Mouse (Mus musculus): ENCODE data around the gene Mon1b.
A peak's percentile ranks its signal among the peaks of the same experiment; 100 is the strongest.

The Mon1b gene

DNA sequence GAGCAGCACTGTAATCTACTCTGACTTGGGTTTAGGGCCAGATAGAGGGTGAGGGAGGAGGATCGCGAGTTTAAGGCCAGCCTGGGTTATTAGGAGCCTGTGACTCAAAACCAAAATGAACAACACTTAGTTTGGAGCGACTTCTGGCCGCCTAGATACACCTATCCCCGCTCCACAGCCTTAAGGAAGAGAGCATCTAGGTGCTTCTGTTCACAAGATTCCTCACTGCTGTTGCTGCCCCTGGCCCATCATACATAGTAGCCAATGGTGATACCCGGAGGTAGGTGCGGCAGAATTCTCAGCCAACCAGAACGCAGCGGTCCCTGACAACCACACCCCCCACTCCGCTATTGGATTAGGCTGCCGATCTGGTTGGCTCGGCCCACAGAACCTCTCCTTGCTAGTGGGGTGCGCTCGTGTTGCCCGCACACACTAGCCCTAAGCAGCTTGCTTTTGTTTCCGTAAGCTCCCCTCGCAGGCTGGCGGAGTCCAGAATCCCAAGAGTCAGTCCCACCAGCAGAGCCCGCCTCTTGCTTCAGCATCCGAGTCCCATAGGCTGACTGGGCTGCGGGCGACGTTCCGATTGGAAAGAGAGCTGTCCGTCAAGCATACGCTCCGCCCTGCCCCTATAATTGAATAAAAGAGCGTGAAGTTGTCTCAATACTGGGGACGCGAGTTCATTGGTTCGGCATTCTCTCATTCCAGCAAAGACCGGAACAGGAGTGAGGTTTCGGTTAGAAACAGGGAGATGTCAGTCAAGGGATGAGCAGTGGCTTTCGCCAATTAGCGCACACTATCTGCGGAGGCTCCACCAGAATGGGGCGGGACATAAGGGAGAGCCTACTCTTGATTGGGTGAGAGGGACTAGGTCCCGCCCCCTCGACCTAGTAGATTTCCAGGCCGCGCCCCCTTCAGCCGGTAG lies at the start of gene Mon1b:
Gene Mon1b (plus strand): TSS at position 918 of the 922 bp plus-strand sequence.
- peak; percentile 95 for DNase-seq (ENCODE audit: low spot score)

DNA sequence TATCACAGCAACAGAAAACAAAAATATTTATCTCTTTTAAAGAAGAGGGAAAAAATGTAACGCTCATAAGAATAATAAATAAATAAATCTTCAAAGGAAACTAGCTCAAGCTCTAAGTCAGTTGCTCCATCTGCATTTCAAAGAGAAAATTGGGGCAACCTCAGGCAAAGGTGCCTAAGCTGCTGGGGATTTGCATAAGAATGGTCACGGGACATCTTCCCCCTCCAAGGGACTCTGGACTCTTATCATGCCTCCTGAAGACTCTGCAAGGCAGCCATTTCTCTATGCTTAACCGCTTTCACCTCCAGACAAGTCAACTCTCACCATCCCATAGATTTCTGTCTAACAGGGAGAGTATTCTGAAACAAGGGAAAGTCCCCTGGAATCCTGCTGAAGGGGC lies 37.0 kb upstream of the Mon1b start:
- DNase-seq (ENCODE audit: low spot score), result no peak

DNA sequence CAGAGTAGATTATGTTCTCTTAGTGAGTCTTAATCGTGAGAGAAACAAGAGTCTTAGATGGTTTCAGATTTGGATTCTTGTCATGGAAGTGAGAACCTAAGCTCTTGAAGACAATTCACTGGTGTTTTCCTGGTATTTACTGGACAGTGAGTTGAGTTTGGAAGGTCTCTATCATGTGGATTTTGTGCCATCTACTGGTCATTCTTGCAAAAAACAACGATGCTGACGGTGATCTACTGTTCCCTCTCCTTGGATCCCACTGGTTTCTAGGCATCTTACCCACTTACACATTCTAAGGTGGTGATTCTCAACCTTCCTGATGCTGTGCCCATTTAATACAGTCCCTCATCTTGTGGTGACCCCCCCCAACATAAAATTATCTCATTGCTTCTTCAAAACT lies 2.8 kb upstream of the Mon1b start:
- DNase-seq (ENCODE audit: low spot score), result no peak

DNA sequence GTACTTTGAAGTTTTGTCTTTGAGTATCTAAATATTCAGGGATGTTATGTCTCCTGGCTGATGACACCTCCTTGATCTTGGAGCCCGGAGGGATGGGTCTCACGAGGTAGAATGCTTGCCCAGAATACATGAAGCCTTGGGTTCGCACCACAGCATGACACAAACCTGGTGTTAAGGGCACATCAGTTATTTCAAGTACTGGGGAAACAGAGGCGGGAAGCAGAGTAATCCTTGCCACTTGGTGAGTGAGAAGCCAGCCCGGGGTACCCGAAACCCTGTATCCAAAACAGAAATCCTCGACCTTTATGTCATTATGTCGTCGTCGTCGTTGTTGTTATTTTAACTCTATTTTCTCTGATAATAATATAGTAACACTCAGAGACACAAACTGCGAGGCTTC lies 1.2 kb upstream of the Mon1b start:
- DNase-seq (ENCODE audit: low spot score), result no peak

DNA sequence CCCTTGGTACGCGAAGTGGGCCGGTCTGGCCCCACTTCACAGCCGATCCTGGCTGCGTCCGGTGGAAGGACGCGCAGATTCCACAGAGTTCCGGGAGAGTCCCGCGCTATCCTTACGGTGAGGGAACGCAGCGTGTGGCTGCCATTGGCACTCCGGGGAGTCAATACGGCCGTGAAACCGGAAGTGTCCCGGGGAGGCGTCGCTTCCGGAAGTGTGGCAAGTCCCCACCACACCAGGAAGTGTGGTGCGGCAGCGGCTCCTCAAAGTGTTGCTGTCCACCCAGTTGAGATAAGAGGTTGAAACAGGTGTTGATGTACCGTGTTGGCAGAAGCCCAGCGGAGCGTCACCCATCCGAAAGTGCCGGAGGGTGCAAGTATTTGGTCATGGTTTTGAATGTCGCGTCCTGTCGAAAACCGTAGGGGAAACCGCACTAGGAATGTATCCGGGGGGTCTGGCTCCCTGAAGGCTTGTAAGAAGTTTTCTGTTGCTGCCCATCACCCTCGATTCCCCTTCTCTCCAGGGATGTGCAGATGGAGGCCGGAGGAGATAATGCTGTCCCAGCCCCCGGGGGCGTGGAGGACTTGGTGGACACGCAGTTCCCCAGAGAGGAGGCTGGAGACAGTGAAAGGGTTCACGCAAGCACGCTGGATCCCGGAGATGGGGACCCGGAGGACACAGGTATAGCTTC lies 349 bp downstream of the Mon1b start:
- no peak for DNase-seq (ENCODE audit: low spot score)

DNA sequence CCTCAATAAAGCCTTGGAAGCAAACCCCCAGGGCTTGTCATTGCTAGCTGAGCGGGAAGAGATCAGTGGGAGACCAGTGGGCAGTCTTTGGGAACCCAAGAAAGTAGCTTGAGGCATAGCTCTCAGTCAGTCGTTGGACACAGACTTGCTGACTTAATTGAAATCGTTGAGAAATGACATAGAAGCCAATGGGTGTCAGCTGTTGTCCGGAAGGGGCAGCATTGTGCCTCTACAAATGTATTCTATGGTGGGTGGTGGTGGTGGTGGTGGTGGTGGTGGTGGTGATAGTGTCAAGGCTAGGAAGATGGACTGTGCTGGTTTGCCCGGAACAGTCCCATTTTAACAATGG lies 867 bp downstream of the Mon1b start:
- DNase-seq (ENCODE audit: low spot score), result no peak

DNA sequence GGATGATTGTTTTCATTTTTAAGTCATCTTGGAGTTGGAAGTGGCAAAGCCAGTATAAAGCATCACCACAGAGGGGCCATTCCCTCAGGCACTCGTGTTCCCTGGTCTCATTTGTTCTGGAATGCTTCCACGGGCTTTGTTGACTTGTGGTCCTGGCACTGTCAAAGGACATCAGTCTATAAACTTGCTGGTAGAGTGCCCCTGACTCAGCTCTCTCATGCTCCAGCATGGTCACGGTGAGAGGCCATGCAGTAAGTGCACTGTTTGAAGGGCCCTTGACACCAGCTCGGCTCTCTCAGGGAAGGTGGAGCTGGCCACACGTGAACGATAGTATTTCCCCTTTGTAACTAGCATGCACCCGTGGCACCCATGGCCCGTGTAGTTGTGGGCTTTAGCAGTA lies 5.0 kb downstream of the Mon1b start:
- DNase-seq (ENCODE audit: low spot score), result no peak

DNA sequence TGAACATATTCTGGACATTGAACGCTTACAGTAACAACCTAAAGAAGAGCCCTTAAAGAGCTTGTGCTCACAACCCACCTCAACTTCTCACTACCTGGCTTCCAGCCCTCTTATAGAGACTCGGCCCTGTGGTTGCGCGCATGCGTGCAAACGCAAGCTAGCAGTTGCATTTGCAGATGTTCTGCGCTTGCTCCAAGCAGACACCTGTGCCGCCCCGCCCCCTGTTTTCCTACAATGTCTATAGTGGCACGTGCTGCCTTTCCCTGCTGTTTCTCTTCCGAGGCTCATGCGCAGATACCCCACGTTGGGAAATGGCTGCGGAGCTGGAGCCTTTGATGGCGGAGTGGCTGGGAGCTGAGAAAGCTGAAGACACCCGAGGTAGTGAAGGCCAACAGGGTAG lies 7.5 kb downstream of the Mon1b start, which contains the start of gene Syce1l:
Gene Syce1l (plus strand): TSS at position 288 of the 400 bp plus-strand sequence.
- no peak for DNase-seq (ENCODE audit: low spot score)

DNA sequence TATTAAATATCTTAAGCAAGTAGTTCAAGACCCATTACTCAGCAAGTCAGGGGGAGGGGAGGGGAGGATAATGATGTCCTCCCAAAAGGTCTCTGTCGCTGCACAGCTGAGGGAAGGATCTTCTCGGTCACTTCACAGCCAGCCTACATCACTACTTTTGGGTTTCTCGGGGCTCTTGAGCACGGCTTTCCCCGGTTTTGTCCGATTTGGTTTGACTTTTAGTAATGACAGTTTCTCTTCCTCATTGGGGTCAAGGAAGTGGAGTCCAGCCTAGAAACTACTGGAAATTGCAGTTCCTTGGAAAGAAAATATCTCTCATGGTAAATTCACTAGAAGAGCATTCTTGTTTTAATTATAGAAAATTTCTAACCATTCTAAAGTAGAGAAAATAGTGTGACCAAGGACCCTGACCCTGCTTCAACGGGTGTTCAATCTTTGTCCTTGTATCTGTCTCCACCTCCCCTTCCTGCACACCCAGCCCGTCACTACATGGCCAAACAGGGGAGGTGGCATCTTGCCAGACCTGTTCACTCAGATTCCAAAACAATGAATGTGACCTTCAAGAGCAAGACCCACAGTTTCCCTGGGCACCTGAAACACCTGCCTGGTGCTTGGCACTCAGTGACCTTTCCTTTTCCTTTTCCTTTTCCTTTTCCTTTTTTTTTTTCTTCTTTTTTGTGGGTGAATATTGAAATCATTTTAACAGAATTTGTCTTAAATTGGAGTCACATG lies 8.3 kb downstream of the Mon1b start:
- DNase-seq (ENCODE audit: low spot score), result no peak

DNA sequence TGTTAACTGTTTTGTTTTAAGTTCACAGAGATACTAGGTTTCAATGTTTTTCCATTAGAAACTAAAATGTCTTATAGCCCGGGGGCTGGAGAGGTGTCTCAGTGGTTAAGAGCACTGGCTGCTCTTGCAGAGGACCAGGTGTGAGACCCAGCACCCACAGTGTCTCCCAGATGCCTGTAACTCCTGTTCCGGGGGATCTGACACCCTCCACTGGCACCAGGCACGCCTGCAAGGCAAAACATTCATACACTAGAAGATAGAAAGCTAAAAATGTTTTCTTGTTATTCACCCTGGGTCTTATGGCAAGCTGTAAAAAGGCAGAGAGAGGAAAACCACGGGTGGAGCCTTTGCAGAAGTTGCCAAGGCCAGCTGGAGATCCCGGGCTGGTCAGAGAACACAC lies 9.8 kb downstream of the Mon1b start:
- no peak for DNase-seq (ENCODE audit: low spot score)

DNA sequence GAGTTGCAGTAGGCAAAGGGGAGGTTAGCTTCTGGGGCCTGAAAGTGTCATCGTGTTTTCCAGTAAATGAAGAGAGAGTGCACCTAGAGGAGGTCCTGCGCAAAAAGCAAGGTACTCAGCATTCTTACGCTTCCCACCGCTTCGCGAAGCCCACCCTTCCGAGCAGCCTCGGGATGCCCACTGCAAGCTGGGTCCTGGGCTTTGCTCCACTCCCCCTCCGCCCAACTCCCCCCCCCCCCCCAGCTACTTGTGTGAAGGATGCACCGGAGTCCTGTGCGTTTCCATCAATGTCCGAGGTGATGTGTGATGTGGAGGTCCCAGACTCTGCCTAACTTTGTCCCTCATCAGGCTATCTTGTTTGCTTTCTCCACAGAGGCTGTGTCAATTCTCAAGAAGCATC lies 17.1 kb downstream of the Mon1b start:
- DNase-seq (ENCODE audit: low spot score), result no peak

DNA sequence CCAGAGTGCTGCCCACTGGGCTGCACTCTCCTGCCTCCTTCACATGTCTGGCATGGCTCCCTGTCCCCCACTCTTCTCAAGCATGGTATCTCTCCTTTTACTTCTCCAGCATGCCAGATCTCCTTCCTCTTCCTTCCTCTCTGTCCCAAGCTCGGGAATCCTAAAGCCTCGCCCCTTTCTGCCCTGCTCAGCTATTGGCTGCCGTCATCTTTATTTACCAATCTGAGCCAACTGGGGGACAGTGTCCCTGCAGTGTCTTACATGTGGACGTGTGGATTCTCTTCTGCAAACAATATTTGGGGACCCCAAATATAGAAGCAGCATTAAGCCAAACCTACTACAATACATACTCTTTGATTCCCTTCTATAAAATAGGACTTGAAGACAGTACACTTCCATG lies 17.8 kb downstream of the Mon1b start:
- no peak for DNase-seq (ENCODE audit: low spot score)

DNA sequence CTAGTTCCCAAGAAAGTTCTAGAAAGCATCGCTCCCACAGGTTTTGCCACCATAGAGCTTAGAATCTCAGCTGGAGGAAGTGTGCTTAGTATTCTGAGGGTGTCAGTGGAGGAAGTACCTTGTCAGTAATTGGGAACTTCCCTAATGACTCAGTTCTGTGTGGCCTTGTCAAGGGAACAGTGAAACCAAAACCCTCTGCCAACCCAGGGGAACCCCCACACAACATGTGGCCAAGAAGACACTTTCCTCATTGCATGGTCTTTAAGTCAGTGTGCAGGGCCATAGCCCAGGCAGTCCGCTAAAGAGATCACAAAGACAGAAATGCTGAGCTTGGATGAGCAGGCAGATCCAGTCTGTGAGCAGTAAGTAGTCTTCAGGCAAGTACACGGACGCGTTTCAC lies 20.8 kb downstream of the Mon1b start:
- DNase-seq (ENCODE audit: low spot score), result no peak

DNA sequence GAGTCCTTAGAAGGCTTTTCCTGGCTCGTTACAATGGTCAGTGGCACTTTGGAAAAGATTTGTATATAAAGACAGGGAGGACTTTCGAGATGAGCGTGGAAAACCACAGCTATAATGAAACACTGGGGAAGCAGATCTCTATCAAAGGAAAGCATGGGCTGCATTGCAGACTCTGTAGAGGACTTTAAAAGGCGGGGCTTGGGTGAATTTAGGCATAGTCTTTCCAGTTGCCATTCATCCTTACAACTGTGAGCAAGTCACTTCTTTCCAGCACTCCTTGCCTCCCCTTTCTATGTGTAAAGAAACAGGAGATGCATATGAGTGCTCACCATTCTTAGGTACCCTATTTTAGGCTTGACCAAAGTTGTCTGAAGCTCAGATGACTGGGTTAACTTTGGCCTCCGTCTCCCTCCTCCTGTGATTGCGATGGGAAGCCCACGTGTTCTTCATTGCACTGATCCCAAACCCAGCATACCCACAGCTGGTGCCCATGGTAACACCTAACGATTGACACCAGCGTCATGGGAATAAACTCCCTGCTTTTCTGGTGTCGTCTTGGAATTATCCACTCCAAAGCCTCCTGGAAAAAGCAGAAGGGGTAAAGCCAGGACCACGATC lies 21.4 kb downstream of the Mon1b start:
- DNase-seq (ENCODE audit: low spot score), result no peak

DNA sequence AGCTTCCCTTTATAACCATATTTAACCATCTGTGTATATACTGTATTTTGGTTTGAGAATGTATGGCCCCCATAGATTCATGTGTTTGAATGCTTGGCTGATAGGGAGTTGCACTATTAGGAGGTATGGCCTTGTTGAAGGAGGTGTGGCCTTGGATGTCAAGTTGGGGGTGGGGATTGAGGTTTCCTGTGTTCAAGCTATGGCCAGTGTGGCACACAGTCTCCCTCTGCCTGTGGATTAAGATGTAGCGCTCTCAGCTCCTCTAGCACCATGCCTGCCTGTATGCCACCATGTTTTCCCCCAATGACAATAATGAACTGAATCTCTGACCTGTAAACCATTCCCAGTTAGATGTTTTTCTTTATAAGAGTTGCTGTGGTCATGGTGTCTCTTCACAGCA lies 24.7 kb downstream of the Mon1b start:
- no peak for DNase-seq (ENCODE audit: low spot score)

DNA sequence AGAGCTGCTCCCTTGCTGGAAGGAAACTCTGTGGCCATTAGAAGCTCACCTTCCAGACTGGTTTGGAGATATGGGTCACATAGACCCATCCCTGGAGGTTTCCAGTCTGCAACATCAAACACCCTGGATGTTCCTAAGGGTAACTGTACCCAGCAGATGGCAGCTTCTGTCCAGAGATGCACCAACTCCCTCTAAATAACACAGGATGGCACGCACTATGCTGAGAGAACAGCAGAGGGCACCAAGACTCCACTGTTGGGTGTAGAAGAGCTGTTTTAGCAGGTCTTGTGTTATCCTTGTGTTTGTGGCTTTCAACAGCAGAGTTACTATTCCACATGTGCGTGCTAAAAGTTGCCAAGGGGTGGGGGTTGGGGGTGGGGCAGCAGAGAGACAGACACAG lies 29.2 kb downstream of the Mon1b start:
- DNase-seq (ENCODE audit: low spot score), result peak; percentile 63

DNA sequence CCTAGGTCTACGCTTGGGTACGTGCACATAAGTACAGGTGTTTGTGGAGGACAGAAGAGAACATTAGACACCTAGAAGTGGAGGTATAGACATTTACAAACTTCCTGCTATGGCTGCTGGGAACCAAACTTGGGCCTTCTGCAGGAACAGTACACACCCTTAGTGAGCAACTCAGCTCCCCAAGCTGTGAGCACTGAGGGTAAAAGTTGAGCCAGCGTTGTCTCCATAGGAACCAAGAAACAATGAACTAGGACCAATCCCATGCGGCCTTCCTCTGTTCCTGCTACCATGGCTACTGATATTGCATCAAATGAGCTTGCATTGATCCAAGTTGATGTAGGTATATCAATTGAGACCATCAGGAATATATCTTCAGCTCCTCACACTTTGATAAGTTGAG lies 29.6 kb downstream of the Mon1b start:
- DNase-seq (ENCODE audit: low spot score), result no peak

DNA sequence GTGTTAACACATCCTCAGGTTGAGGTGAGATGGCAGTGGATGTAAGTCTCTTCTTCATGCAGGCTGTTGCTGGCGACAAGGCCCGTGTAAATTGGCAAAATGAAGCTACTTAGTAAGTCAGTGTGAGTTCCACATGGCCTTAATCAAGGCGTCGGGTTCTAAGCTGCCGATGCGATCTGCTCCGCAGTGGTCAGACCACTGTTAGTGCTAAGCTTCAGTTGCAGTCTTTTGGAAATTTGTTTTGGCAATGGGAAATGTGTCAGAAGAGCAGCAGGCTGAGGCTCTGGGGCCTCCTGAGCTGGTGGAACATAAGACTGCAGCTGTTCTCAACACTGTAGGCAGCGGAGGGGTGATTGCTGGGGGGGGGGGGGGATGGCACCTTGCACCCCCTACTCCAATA lies 30.6 kb downstream of the Mon1b start:
- DNase-seq (ENCODE audit: low spot score), result no peak

DNA sequence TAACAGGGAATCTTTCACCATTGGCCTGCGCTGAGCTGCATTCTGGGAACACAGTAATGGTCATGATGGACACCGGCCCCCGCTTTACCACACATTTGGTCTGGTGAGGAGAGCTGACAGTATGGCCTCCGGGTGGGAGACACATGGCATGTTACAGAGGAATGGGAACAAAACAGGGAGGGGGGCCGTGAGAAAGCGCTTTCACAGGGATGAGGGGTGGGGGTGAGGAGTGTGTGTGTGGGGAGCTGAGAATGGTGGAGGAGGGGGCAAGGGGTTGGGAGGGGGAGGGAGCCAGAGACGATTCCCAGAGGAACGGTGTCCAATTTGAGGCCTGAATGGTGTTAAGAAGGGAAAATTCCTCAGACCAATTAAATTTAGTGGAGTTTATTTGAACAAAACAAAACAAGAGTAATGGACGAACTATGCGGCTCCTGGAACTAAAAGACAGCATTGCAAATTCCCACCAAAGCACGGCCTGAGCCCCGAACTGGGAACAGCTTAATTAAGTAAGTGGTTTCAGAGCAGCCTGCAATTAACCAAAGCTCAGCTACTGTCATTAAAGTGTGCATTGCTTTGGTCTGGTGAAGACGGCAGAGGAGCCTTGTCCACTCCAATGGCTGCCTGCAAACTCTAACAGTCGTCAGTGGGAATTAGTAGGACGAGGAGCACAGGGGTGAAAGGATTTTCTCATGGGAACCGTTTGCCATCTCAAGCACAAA lies 31.5 kb downstream of the Mon1b start:
- DNase-seq (ENCODE audit: low spot score), result no peak

DNA sequence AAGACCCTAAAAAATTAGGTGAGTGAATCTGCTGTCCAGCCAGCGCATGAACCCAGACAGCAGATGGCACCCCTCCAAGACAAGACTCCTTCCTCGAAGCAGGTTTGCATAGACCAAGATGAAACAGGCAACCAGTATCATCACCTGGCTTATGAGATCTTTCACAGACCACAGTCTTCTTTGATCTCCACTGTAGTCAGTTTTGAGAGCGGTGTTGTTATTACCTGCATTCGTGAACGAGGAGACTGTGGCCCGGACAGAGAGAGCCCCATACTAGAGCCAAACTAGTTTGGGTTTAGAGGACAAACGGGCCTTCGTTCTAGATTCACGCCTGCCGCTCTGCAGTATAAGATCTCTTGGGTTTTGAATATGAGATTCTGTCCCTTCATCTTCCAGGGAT lies 34.5 kb downstream of the Mon1b start:
- DNase-seq (ENCODE audit: low spot score), result no peak

DNA sequence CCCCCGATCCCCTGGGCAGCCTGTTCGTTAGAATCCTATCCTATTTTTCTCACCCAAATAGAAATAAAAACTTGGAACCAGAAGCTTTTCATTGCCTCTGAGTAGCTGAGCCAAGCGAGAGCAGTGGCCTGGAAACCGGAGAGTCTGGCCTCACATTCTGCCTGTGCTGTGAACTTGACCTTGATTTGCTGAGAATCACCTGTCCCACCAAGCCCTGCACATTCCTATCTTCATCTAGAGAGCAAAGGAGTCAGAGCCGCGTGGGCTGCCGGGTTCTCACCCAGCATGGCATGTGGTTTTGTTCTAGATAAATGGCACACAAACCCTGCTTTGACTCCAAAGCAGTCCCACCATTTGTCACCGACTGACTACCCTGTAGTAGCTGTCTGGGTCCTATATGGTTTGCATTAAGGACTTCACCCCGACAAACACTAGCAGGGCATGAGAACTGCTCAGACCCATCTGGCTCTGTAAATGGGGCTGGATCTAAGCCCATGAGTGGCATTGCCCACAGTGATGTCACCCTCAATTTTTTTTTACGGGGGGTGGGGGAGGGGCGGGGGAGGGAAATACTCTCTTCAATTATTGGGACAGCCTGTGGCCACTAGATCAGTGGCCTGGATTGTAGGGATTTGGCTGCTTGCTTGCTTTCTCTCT lies 37.3 kb downstream of the Mon1b start:
- no peak for DNase-seq (ENCODE audit: low spot score)
